Mouse (Mus musculus) C2C12 (cell line): ENCODE measurements around the gene Lifr.

Source experiments
- CEBPB ChIP-seq: IDR thresholded peaks from one replicate; pipeline ENCODE4 v1.6.1; 2011; ENCODE audit warnings: low read depth, mild to moderate bottlenecking, control low read depth, moderate library complexity
- CTCF ChIP-seq: IDR thresholded peaks from one replicate; pipeline ENCODE4 v1.5.1; 2011; ENCODE audit not compliant: control insufficient read depth, insufficient read depth, insufficient read length
- FOSL1 ChIP-seq: IDR thresholded peaks from one replicate; pipeline ENCODE4 v1.8.0; 2011; ENCODE audit warnings: mild to moderate bottlenecking, low read length; ENCODE audit not compliant: poor library complexity, insufficient read depth, severe bottlenecking
- MAX ChIP-seq: IDR thresholded peaks from one replicate; pipeline ENCODE4 v1.6.1; 2011; ENCODE audit warnings: mild to moderate bottlenecking, control low read depth
- MYOD1 ChIP-seq: IDR thresholded peaks from one replicate; pipeline ENCODE4 v1.6.1; 2011; ENCODE audit warnings: low read depth; ENCODE audit not compliant: control insufficient read depth, insufficient read length
- USF1 ChIP-seq: IDR thresholded peaks from one replicate; pipeline ENCODE4 v1.6.1; 2011; ENCODE audit warnings: low read depth, mild to moderate bottlenecking, control low read depth, moderate library complexity

- TF ChIP-seq CTCF (no peak), USF1 (no peak), MYOD1 (no peak), FOSL1 (no peak), MAX (no peak), CEBPB (no peak)
Measured at GRCm38 (mm10) chr15:7140322-7140721, 49.9 kb downstream of the Lifr start.
